ENCODE assay signal across 12 mouse cellular contexts in the genomic region with DNA sequence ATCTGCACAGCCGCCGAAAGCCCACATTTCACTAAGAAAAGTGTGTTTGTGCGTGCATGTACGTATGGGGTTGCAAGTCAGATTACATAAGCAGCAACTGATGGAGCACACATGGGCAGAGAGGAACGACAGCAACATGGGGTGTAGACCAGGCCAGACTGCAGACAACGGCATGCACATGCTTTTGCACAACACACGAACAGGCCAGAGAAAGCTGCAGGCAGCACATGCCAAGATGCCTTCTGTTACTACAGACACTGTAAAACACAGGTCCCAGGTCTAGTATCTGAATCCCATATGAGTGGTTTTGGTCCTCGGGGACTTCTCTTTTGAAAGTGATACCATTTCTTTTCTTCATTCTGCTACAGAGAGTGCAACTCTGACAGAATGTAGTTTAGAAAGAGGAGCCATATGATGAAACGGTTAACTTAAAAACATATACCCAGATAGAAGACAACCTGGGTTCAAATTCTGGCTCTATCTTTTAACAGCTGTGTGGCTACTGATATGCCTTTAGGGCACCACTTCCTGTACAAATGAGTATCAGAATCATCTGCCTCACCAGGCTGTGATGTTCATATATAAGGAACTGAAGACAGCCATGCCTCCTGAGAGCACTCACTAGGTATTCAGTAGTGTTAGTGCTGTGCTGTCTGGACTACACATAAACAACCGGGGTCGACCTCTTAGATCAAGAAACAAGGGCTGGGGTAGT. TPM values are rescaled to one million over a fixed set of nuclear protein-coding genes. Genes with fewer than 3 reads are reported as not detected.
A peak's percentile ranks its signal among the peaks of the same experiment; 100 is the strongest.
DNase-seq lines count a peak whose midpoint lies in the region; ATAC-seq lines count a peak whose summit lies in the region.
"Had no signal": no experiment of that assay in that cellular context is flagged by ENCODE, and none has a peak within 500 bp of the region (broad histone marks: within the 10 kb centered on the region; RNA-seq: fewer than 3 reads in every experiment).

No protein-coding gene starts in this region.

- H3K27ac ChIP-seq in intestine, embryonic 14.5 days (ENCODE audit: low read depth) = peak overlapping the region; percentile 22; the same call in 1 of the 2 replicates
- H3K27ac ChIP-seq: midbrain, embryonic 13.5 days had no signal

- peaks cover 24% of the 10 kb centered on the region for H3K4me1 ChIP-seq in intestine, embryonic 14.5 days (replicated peaks; ENCODE audit: control insufficient read depth, insufficient read depth, low read length)

- H3K4me2 ChIP-seq in intestine, embryonic 14.5 days (ENCODE audit: low read length) = peak overlapping the region; percentile 55
- H3K4me2 ChIP-seq: midbrain, embryonic 13.5 days had no signal

- no peak for ATAC-seq in intestine, embryonic 14.5 days (replicated peaks; ENCODE audit: low FRiP score, low TSS enrichment, low read depth)
- ATAC-seq in megakaryocyte progenitor cell, adult 5-6 weeks (replicated peaks; ENCODE audit: poor library complexity) = peak; percentile 42
- ATAC-seq: hindbrain, embryonic 16.5 days; liver, postnatal 0 days; midbrain, embryonic 13.5 days had no signal

- H3K9ac ChIP-seq in intestine, embryonic 14.5 days (ENCODE audit: low read length) = no peak overlapping the region
- H3K9ac ChIP-seq: liver, postnatal 0 days; midbrain, embryonic 13.5 days had no signal

- WGBS in intestine, embryonic 14.5 days = 43% methylated on average over 11 of the region's 11 CpGs

- intact Hi-C loops in left cerebral cortex, postnatal 4 days (cut with DNase I) = no loop called here

- peaks cover 11% of the 10 kb centered on the region; the same call in 1 of the 2 replicates for H3K36me3 ChIP-seq in intestine, embryonic 14.5 days (ENCODE audit: control insufficient read depth, insufficient read depth, low read length)

- H3K4me3 ChIP-seq in intestine, embryonic 14.5 days (ENCODE audit: low read depth, low read length) = peak overlapping the region; percentile 48; the same call in 1 of the 2 replicates
- H3K4me3 ChIP-seq: midbrain, embryonic 13.5 days had no signal

- H3K9me3 ChIP-seq in intestine, embryonic 14.5 days (ENCODE audit: control insufficient read depth, low read length) = no peaks in the 10 kb centered on the region
- H3K9me3 ChIP-seq: midbrain, embryonic 13.5 days had no signal

- H3K27me3 ChIP-seq in intestine, embryonic 14.5 days (replicated peaks; ENCODE audit: control insufficient read depth, insufficient read depth, low read length) = no peaks in the 10 kb centered on the region
- H3K27me3 ChIP-seq: midbrain, embryonic 13.5 days had no signal

- peak; percentile 12 for DNase-seq in cerebellum, adult 8-10 months
- DNase-seq in cerebellum, postnatal 4 days (ENCODE audit: low spot score in 2 of 2) = no peak
- peak; percentile 4 for DNase-seq in left cerebral cortex, postnatal 4 days
- no peak for DNase-seq in left cerebral cortex, adult 11 months (ENCODE audit: low spot score)
- no peak for DNase-seq in intestine, embryonic 14.5 days (ENCODE audit: low spot score)
- DNase-seq in gastrocnemius, postnatal 25 days = no peak
- no peak for DNase-seq in adrenal gland, postnatal 36 days
- DNase-seq: kidney, postnatal 4 days; liver, postnatal 0 days had no signal

RNA-seq across cellular contexts. Expression of a gene that starts 3.4 kb away (rescaled TPM):
- under 1 TPM in 1 of 2 experiments, not detected in 1; 0.34 TPM for total RNA-seq in left cerebral cortex, postnatal 4 days (2021)
- polyA plus RNA-seq in intestine, embryonic 14.5 days (2014; fragmentation: Nextera tagmentation; extraction: Ambion mirVana) = 38.7 and 45.9 TPM in 2 replicates
- 0.07 TPM in 1 of 2 replicates, not detected in the other for total RNA-seq in megakaryocyte progenitor cell, adult 5-6 weeks (2015)
- not detected in 2 replicates for total RNA-seq in megakaryocyte progenitor cell, adult 5-6 weeks (2017)
- total RNA-seq in gastrocnemius, postnatal 25 days (2021) = 10 to 100 TPM in 1 of 2 experiments, 1 to 10 TPM in 1; 7.4 to 15.8 TPM
- total RNA-seq in adrenal gland, postnatal 36 days (2021) = 1 to 10 TPM; 3.2 to 8.3 TPM

Comparison
In these comparisons a context has a peak if more than half of its experiments do, and no peak if none do; other contexts are left out.
1. DNase-seq: peak in cerebellum, adult 8-10 months (single experiment) and left cerebral cortex, postnatal 4 days (single experiment); none in cerebellum, postnatal 4 days (0 of 2), left cerebral cortex, adult 11 months (single experiment), intestine, embryonic 14.5 days (single experiment), gastrocnemius, postnatal 25 days (single experiment) and adrenal gland, postnatal 36 days (0 of 2).